Comparison of ENCODE assay signal across 9 mouse cellular contexts in genomic region chr16:11201740-11202394, GRCm38 (mm10). TPM values are rescaled to one million over a fixed set of nuclear protein-coding genes. Genes with fewer than 3 reads are reported as not detected.
DNase-seq lines count a peak whose midpoint lies in the region; ATAC-seq and TF ChIP-seq lines count a peak whose summit lies in the region.
"Had no signal": no experiment of that assay in that cellular context is flagged by ENCODE, and none has a peak within 500 bp of the region (broad histone marks: within the 10 kb centered on the region; RNA-seq: fewer than 3 reads in every experiment).

No protein-coding gene starts in this region.

- TF ChIP-seq CTCF in MEL (IDR thresholded peaks at IDR 0.05 in 2 of 3, conservative IDR thresholded peaks at IDR 0.05 in 1 of 3; ENCODE audit: control insufficient read depth in 1 of 3, insufficient read depth in 1 of 3, low read depth in 2 of 3, low read length in 3 of 3, poor library complexity in 1 of 3, severe bottlenecking in 1 of 3) = peak in 1 of 3 experiments; percentile 26; a peak in 1 of 6 replicates

- peaks cover 47% of the 10 kb centered on the region for H3K79me2 ChIP-seq in MEL (ENCODE audit: control insufficient read depth, insufficient read depth, low read length, poor library complexity)

- TF ChIP-seq POLR2A in MEL (IDR thresholded peaks at IDR 0.05; ENCODE audit: control insufficient read depth in 1 of 2, insufficient read depth in 1 of 2, low read depth in 1 of 2, low read length in 2 of 2, poor library complexity in 1 of 2) = no peak

- intact Hi-C loops in heart, postnatal 25 days (cut with DNase I) = loop anchor here (2.0 to 5.0 kb wide), 3 partner anchors 25 to 215 kb away; partner anchors contain the start of genes Snx29 and Zc3h7a

- no peak for TF ChIP-seq EP300 in MEL (IDR thresholded peaks at IDR 0.05; ENCODE audit: low read depth in 1 of 2, low read length in 2 of 2)

- no peak for ATAC-seq in heart, embryonic 12.5 days (ENCODE audit: insufficient number of reproducible peaks, low FRiP score)
- no peak for ATAC-seq in hindbrain, embryonic 11.5 days (ENCODE audit: low FRiP score)

- no peak overlapping the region for H3K27ac ChIP-seq in heart, embryonic 12.5 days (ENCODE audit: poor library complexity, severe bottlenecking)
- no peak overlapping the region for H3K27ac ChIP-seq in MEL (ENCODE audit: control insufficient read depth, low read depth, low read length)
- H3K27ac ChIP-seq in hindbrain, embryonic 11.5 days (ENCODE audit: low read depth, low read length) = no peak overlapping the region
- H3K27ac ChIP-seq in midbrain, embryonic 10.5 days (replicated peaks) = peak overlapping the region; percentile 93; the same call in 1 of the 2 replicates

- no peak for TF ChIP-seq RAD21 in MEL (IDR thresholded peaks at IDR 0.05; ENCODE audit: low read depth, low read length)

- H3K9ac ChIP-seq in heart, embryonic 12.5 days = no peak overlapping the region
- peak overlapping the region; percentile 95 for H3K9ac ChIP-seq in MEL (ENCODE audit: control insufficient read depth, low read depth, low read length, poor library complexity, severe bottlenecking)
- peak overlapping the region; percentile 89; the same call in 1 of the 2 replicates for H3K9ac ChIP-seq in hindbrain, embryonic 11.5 days (ENCODE audit: low read depth, low read length)

- WGBS in heart, embryonic 12.5 days = 63% methylated on average over 6 of the region's 6 CpGs
- WGBS in hindbrain, embryonic 11.5 days = 68% methylated on average over 6 of the region's 6 CpGs
- WGBS in midbrain, embryonic 10.5 days = 69% methylated on average over 6 of the region's 6 CpGs

- no peak for DNase-seq in heart, postnatal 25 days (ENCODE audit: low spot score)
- peak; percentile 54 for DNase-seq in MEL (ENCODE audit: low read depth, low spot score)
- no peak for DNase-seq in hindbrain, embryonic 11.5 days (ENCODE audit: low spot score)
- no peak for DNase-seq in midbrain, embryonic 10.5 days (ENCODE audit: low spot score)
- DNase-seq in right cerebral cortex, adult 2 months (ENCODE audit: low spot score in 2 of 2) = no peak
- DNase-seq in urinary bladder, postnatal 25 days (ENCODE audit: low spot score) = no peak
- no peak for DNase-seq in c-Kit-positive CD71-positive TER-119-positive erythroid progenitor cells, embryonic 14.5 days (ENCODE audit: low spot score)
- DNase-seq: right cerebral cortex, adult 18-20 months had no signal

- no peaks in the 10 kb centered on the region for H3K9me3 ChIP-seq in heart, embryonic 12.5 days (replicated peaks)
- H3K9me3 ChIP-seq in MEL (replicated peaks; ENCODE audit: insufficient read depth, low read length) = no peaks in the 10 kb centered on the region
- no peaks in the 10 kb centered on the region for H3K9me3 ChIP-seq in hindbrain, embryonic 11.5 days (ENCODE audit: control insufficient read depth, low read length)
- no peaks in the 10 kb centered on the region for H3K9me3 ChIP-seq in midbrain, embryonic 10.5 days (replicated peaks)

- H3K4me2 ChIP-seq in heart, embryonic 12.5 days = peak overlapping the region; percentile 91
- peak overlapping the region; percentile 62 for H3K4me2 ChIP-seq in hindbrain, embryonic 11.5 days (replicated peaks; ENCODE audit: low read depth, low read length)

- peaks cover 51% of the 10 kb centered on the region for H3K36me3 ChIP-seq in heart, embryonic 12.5 days
- H3K36me3 ChIP-seq in MEL (ENCODE audit: control insufficient read depth in 1 of 2, insufficient read depth in 2 of 2, low read length in 2 of 2) = peaks cover 28 to 51% of the 10 kb centered on the region in 2 experiments
- H3K36me3 ChIP-seq in hindbrain, embryonic 11.5 days (ENCODE audit: control insufficient read depth, insufficient read depth, low read length) = peaks cover 8% of the 10 kb centered on the region
- H3K36me3 ChIP-seq in midbrain, embryonic 10.5 days = peaks cover 67% of the 10 kb centered on the region

- H3K27me3 ChIP-seq in heart, embryonic 12.5 days (replicated peaks) = no peaks in the 10 kb centered on the region
- no peaks in the 10 kb centered on the region for H3K27me3 ChIP-seq in MEL (ENCODE audit: control insufficient read depth in 1 of 2, insufficient read depth in 2 of 2, low read length in 2 of 2)
- no peaks in the 10 kb centered on the region for H3K27me3 ChIP-seq in hindbrain, embryonic 11.5 days (ENCODE audit: control insufficient read depth, insufficient read depth, low read length)
- no peaks in the 10 kb centered on the region for H3K27me3 ChIP-seq in midbrain, embryonic 10.5 days (ENCODE audit: low read depth, poor library complexity, severe bottlenecking)

- peak overlapping the region; percentile 91 for H3K4me3 ChIP-seq in heart, embryonic 12.5 days
- H3K4me3 ChIP-seq in MEL (ENCODE audit: control insufficient read depth in 1 of 2, insufficient read depth in 1 of 2, low read depth in 2 of 2, low read length in 2 of 2) = peak overlapping the region; percentile 80 to 84
- peak overlapping the region; percentile 84 for H3K4me3 ChIP-seq in hindbrain, embryonic 11.5 days (ENCODE audit: low read depth, low read length)
- peak overlapping the region; percentile 71 for H3K4me3 ChIP-seq in midbrain, embryonic 10.5 days

- peaks cover 20% of the 10 kb centered on the region for H3K4me1 ChIP-seq in heart, embryonic 12.5 days (replicated peaks)
- peaks cover 2 to 18% of the 10 kb centered on the region in 2 experiments; a peak in 3 of 4 replicates for H3K4me1 ChIP-seq in MEL (ENCODE audit: control insufficient read depth in 1 of 2, insufficient read depth in 2 of 2, low read length in 2 of 2)
- H3K4me1 ChIP-seq in hindbrain, embryonic 11.5 days (replicated peaks; ENCODE audit: control insufficient read depth, insufficient read depth, low read length) = peaks cover 6% of the 10 kb centered on the region; the same call in 1 of the 2 replicates
- peaks cover 28% of the 10 kb centered on the region for H3K4me1 ChIP-seq in midbrain, embryonic 10.5 days

TF ChIP-seq in MEL, 35 proteins besides CTCF, POLR2A, EP300 and RAD21:
- TF ChIP-seq POLR2AphosphoS5 (IDR thresholded peaks at IDR 0.05; ENCODE audit: borderline replicate concordance, low read depth, low read length) (no peak), E2F4 (IDR thresholded peaks at IDR 0.05; ENCODE audit: borderline replicate concordance, low read depth, low read length) (no peak), CHD1 (IDR thresholded peaks at IDR 0.05; ENCODE audit: low read depth, low read length) (no peak), ZNF384 (IDR thresholded peaks at IDR 0.05; ENCODE audit: low read depth, low read length) (no peak), TAL1 (IDR thresholded peaks at IDR 0.05; ENCODE audit: low read length) (no peak), MEF2A (IDR thresholded peaks at IDR 0.05; ENCODE audit: extremely low read depth, insufficient replicate concordance, low read depth, low read length, poor library complexity, severe bottlenecking) (no peak), ELF1 (IDR thresholded peaks at IDR 0.05; ENCODE audit: low read depth, low read length) (no peak), USF1 (IDR thresholded peaks at IDR 0.05; ENCODE audit: low read depth, low read length) (no peak), USF2 (IDR thresholded peaks at IDR 0.05; ENCODE audit: borderline replicate concordance in 1 of 2, insufficient read depth in 1 of 2, low read depth in 1 of 2, low read length in 2 of 2) (no peak), TBP (IDR thresholded peaks at IDR 0.05; ENCODE audit: low read depth, low read length) (peak; percentile 7; the same call in 1 of the 2 replicates), ZKSCAN1 (IDR thresholded peaks at IDR 0.05; ENCODE audit: low read depth, low read length) (no peak), UBTF (IDR thresholded peaks at IDR 0.05; ENCODE audit: borderline replicate concordance, insufficient read depth, low read depth, low read length) (no peak), GATA1 (IDR thresholded peaks at IDR 0.05; ENCODE audit: low read depth, low read length) (peak; percentile 30; the same call in 1 of the 2 replicates), RCOR1 (IDR thresholded peaks at IDR 0.05; ENCODE audit: low read depth, low read length) (no peak), MAZ (IDR thresholded peaks at IDR 0.05; ENCODE audit: low read depth, low read length) (no peak)

RNA-seq across cellular contexts. Expression of gene Rsl1d1, which starts 1.3 kb away (rescaled TPM):
- 146 and 152 TPM in 2 replicates for polyA plus RNA-seq in heart, embryonic 12.5 days (2016; fragmentation: Nextera tagmentation; extraction: Ambion mirVana)
- 10 to 100 TPM; 52.7 to 56.8 TPM for total RNA-seq in heart, postnatal 25 days (2021)
- 191 and 232 TPM in 2 replicates for total RNA-seq in MEL (2012; rRNA removed)
- 1,000 to 10,000 TPM in 1 of 2 experiments, 100 to 1,000 TPM in 1; 228 to 1,181 TPM for polyA plus RNA-seq in MEL (2012; ENCODE audit: insufficient read depth in 1 of 2, insufficient read length in 2 of 2, low read depth in 1 of 2, low replicate concordance in 2 of 2, missing spikeins in 1 of 2)
- 245 and 259 TPM in 2 replicates for polyA plus RNA-seq in hindbrain, embryonic 11.5 days (2014; fragmentation: Nextera tagmentation; extraction: Ambion mirVana)
- 248 and 283 TPM in 2 replicates for polyA plus RNA-seq in midbrain, embryonic 10.5 days (2016; fragmentation: Nextera tagmentation; extraction: Ambion mirVana)

RNA-seq across cellular contexts. Expression of gene Zc3h7a, which starts 25.7 kb away (rescaled TPM):
- polyA plus RNA-seq in heart, embryonic 12.5 days (2016; fragmentation: Nextera tagmentation; extraction: Ambion mirVana) = 77.9 and 83.9 TPM in 2 replicates
- 10 to 100 TPM; 28.0 to 29.8 TPM for total RNA-seq in heart, postnatal 25 days (2021)
- 40.9 and 48.7 TPM in 2 replicates for total RNA-seq in MEL (2012; rRNA removed)
- polyA plus RNA-seq in MEL (2012; ENCODE audit: insufficient read depth in 1 of 2, insufficient read length in 2 of 2, low read depth in 1 of 2, low replicate concordance in 2 of 2, missing spikeins in 1 of 2) = 100 to 1,000 TPM in 1 of 2 experiments, 10 to 100 TPM in 1; 77.4 to 202 TPM
- 104 and 113 TPM in 2 replicates for polyA plus RNA-seq in hindbrain, embryonic 11.5 days (2014; fragmentation: Nextera tagmentation; extraction: Ambion mirVana)
- polyA plus RNA-seq in midbrain, embryonic 10.5 days (2016; fragmentation: Nextera tagmentation; extraction: Ambion mirVana) = 75.8 and 88.2 TPM in 2 replicates

RNA-seq across cellular contexts. Expression of gene Gspt1, which starts 52.3 kb away (rescaled TPM):
- 74.9 and 77.5 TPM in 2 replicates for polyA plus RNA-seq in heart, embryonic 12.5 days (2016; fragmentation: Nextera tagmentation; extraction: Ambion mirVana)
- 10 to 100 TPM; 63.4 to 68.2 TPM for total RNA-seq in heart, postnatal 25 days (2021)
- 84.4 and 89.6 TPM in 2 replicates for total RNA-seq in MEL (2012; rRNA removed)
- 100 to 1,000 TPM; 376 to 547 TPM for polyA plus RNA-seq in MEL (2012; ENCODE audit: insufficient read depth in 1 of 2, insufficient read length in 2 of 2, low read depth in 1 of 2, low replicate concordance in 2 of 2, missing spikeins in 1 of 2)
- polyA plus RNA-seq in hindbrain, embryonic 11.5 days (2014; fragmentation: Nextera tagmentation; extraction: Ambion mirVana) = 87.4 and 94.3 TPM in 2 replicates
- polyA plus RNA-seq in midbrain, embryonic 10.5 days (2016; fragmentation: Nextera tagmentation; extraction: Ambion mirVana) = 76.6 and 83.6 TPM in 2 replicates
